8 mouse cellular contexts compared by ENCODE assay signal in genomic region chr1:52170057-52170456, GRCm38 (mm10). TPM values are rescaled to one million over a fixed set of nuclear protein-coding genes. Genes with fewer than 3 reads are reported as not detected.
DNase-seq lines count a peak whose midpoint lies in the region; ATAC-seq and TF ChIP-seq lines count a peak whose summit lies in the region.

No protein-coding gene starts in this region.

- TF ChIP-seq POLR2A in bone marrow macrophage, adult 2 months (IDR thresholded peaks at IDR 0.05; ENCODE audit: borderline replicate concordance, low read depth, low read length): no peak

- H3K9me3 ChIP-seq in E14TG2a.4 (ENCODE audit: low read length): no peaks in the 10 kb centered on the region

- no peak overlapping the region for H3K4me3 ChIP-seq in E14TG2a.4 (replicated peaks; ENCODE audit: low read length)
- no peak overlapping the region for H3K4me3 ChIP-seq in bone marrow macrophage, adult 2 months (ENCODE audit: insufficient read depth, low read length)

- peak; percentile 46 for DNase-seq in kidney, adult 9 months
- DNase-seq in kidney, adult 8-10 months: no peak
- DNase-seq in induced T-regulatory cell, adult 2 months (ENCODE audit: low read depth): peak; percentile 83
- no peak for DNase-seq in right cerebral cortex, postnatal 4 days
- DNase-seq in right cerebral cortex, adult 2 months (ENCODE audit: low spot score in 2 of 2): no peak

- no peak overlapping the region for H3K27ac ChIP-seq in bone marrow macrophage, adult 2 months (ENCODE audit: insufficient read depth, low read depth, low read length)

- ATAC-seq in megakaryocyte-erythroid progenitor cell, adult 5-6 weeks (replicated peaks; ENCODE audit: low FRiP score, low TSS enrichment, poor library complexity, severe bottlenecking): peak; percentile 79

- peaks cover 8% of the 10 kb centered on the region; the same call in 1 of the 2 replicates for H3K36me3 ChIP-seq in E14TG2a.4 (ENCODE audit: insufficient read depth, low read length)

- peak; percentile 87 for TF ChIP-seq CTCF in E14TG2a.4 (conservative IDR thresholded peaks at IDR 0.05; ENCODE audit: low read length)
- peak; percentile 48; the same call in 1 of the 2 replicates for TF ChIP-seq CTCF in bone marrow macrophage, adult 2 months (IDR thresholded peaks at IDR 0.05; ENCODE audit: low read depth, low read length)

- no peaks in the 10 kb centered on the region; the same call in 1 of the 2 replicates for H3K27me3 ChIP-seq in E14TG2a.4 (ENCODE audit: insufficient read depth, low read length)

- peaks cover 20% of the 10 kb centered on the region for H3K4me1 ChIP-seq in E14TG2a.4 (replicated peaks; ENCODE audit: low read depth, low read length)
- peaks cover 8% of the 10 kb centered on the region; the same call in 1 of the 2 replicates for H3K4me1 ChIP-seq in bone marrow macrophage, adult 2 months (ENCODE audit: control insufficient read depth, insufficient read depth, low read length)

RNA-seq across cellular contexts. Expression of gene Stat1, which starts 50.8 kb away (rescaled TPM):
- polyA plus RNA-seq in bone marrow macrophage, adult 2 months (2012; ENCODE audit: insufficient read depth, insufficient read length, missing spikeins): 127 and 140 TPM in 2 replicates
- 28.0 and 45.6 TPM in 2 replicates for total RNA-seq in megakaryocyte-erythroid progenitor cell, adult 5-6 weeks (2014; fragmentation: Nextera tagmentation)
- 47.4 and 67.7 TPM in 2 replicates for total RNA-seq in megakaryocyte-erythroid progenitor cell, adult 5-6 weeks (2017)

Comparison
In these comparisons a context has a peak if more than half of its experiments do, and no peak if none do; other contexts are left out.
1. DNase-seq: peak in kidney, adult 9 months (single experiment) and induced T-regulatory cell, adult 2 months (single experiment); none in kidney, adult 8-10 months (0 of 2), right cerebral cortex, postnatal 4 days (single experiment) and right cerebral cortex, adult 2 months (0 of 2).